Mouse (Mus musculus): ENCODE measurements at regions not wholly inside any gene's neighbourhood (a gene's known extent, or its start where the extent isn't known, plus 50 kb on each side); places are given as distances from the start of the nearest gene placed in this dataset.

DNA sequence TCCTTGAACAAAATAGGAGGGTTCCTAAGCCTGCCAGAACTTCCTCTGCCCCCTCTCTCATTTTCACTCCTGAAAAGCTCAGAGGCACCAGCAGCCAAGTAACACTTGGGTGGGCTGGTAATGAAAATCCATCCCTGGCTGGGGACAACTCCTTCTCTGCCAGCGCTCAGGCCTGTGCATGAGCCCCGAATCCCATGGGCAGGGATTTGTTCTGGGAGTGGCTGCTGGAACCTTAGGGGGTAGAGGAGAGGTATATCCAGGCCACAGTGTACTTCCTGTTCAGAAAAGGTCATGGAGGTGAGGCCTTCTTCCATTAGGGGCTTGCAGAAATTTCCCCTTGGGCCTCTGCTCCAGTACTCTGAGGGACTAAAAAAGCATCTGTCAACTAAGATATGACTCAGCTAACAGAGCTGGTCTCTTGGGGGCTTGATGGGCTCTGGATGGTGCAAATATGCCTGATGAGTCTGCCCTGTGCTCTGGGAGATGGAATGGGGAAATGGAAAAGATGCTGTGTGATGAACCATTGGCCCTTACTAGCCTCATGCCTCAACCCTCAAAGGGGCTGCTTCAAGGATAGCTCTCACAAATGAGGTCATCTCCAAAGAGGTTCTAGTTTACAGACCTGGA lies 284.2 kb upstream of the Gm21798 start:
- 0 out of 2 replicates have a peak, but pooled peaks have one; percentile 29 for ATAC-seq (ENCODE audit: low FRiP score, low read depth)
- H3K4me1 ChIP-seq = no peaks in the 10 kb centered on the region
- no peak overlapping the region for H3K27ac ChIP-seq
- no peak overlapping the region for H3K4me3 ChIP-seq
- no peaks in the 10 kb centered on the region for H3K9me3 ChIP-seq
- 86% methylated on average over 2 of the region's 2 CpGs for WGBS
- H3K4me2 ChIP-seq (replicated peaks) = no peak overlapping the region
- no peak overlapping the region for H3K9ac ChIP-seq
- no peaks in the 10 kb centered on the region for H3K36me3 ChIP-seq
- H3K27me3 ChIP-seq (replicated peaks) = no peaks in the 10 kb centered on the region

DNA sequence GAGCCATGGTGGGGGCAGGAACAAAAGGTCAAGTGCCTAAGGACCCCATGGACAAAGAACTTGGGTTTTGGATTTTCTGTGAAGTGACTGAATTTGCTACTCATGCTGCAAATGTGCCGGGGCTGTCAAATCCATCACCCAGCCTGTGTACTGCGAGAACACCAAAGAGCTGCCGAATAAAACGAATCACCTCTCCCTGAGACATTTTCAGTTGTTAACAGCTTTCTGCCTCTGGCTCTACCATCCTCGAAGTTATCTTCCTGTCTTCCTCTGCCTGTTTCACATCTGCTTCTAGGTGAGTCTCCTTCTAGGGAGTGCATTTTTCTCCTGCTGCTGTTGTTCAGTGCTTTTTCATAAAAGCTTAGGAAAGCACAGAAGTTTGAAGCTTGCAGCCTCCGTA lies 283.3 kb upstream of the Gm21798 start:
- H3K9me3 ChIP-seq = no peaks in the 10 kb centered on the region
- H3K36me3 ChIP-seq = no peaks in the 10 kb centered on the region
- WGBS = 41% methylated on average over 6 of the region's 6 CpGs
- no peak overlapping the region for H3K4me3 ChIP-seq
- H3K27me3 ChIP-seq (replicated peaks) = no peaks in the 10 kb centered on the region
- H3K9ac ChIP-seq = no peak overlapping the region
- no peaks in the 10 kb centered on the region for H3K4me1 ChIP-seq
- H3K27ac ChIP-seq = no peak overlapping the region
- no peak for ATAC-seq (ENCODE audit: low FRiP score, low read depth)
- no peak overlapping the region for H3K4me2 ChIP-seq (replicated peaks)

DNA sequence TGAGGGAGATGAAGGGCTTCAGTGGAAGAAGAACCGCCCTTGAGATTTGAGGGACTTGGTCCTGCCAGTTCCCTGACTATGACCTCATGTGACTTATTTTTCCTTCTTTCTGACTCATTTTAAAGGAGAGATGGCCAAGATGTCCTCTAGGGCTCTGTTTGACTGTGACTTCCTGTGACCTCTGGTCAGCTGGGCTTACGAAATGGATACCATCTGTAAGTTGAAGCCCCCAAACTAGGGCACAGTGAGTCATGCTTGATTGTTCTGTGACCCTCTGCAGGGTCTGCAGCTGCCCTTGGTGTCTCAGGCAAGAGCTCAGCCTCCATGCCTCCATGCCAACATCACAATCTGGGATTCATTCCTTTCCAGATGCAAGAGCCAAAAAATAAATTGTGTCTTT lies 282.3 kb upstream of the Gm21798 start:
- H3K9me3 ChIP-seq = no peaks in the 10 kb centered on the region
- no peak overlapping the region for H3K9ac ChIP-seq
- 66% methylated on average over 2 of the region's 2 CpGs for WGBS
- no peaks in the 10 kb centered on the region for H3K4me1 ChIP-seq
- H3K4me2 ChIP-seq (replicated peaks) = no peak overlapping the region
- H3K27me3 ChIP-seq (replicated peaks) = no peaks in the 10 kb centered on the region
- no peak overlapping the region for H3K4me3 ChIP-seq
- H3K36me3 ChIP-seq = no peaks in the 10 kb centered on the region
- no peak overlapping the region for H3K27ac ChIP-seq
- no peak for ATAC-seq (ENCODE audit: low FRiP score, low read depth)

DNA sequence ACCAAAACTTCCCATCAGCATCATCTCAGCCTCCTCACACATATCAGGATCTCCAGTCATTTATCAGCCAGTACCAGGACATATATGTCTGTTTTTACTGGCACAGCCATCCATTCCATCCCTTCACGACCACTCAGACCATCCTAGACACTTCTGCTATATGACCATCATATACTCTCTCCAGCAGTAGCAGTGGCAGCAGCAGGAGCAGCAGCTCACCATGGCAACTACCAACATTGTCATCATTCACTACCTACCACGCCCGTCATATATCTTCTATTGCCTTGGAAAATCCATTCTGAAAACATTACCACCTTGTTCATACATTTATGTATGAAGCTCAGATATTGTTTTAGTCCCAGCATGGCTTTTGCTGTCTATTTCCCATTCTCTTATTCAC lies 276.1 kb upstream of the Gm21798 start:
- Histone ChIP-seq H3K4me1 (0 out of 2 replicates have a peak, but pooled peaks cover 12% of the 10 kb centered on the region), H3K9me3 (no peaks in the 10 kb centered on the region), H3K36me3 (no peaks in the 10 kb centered on the region), H3K9ac (no peak overlapping the region), H3K4me2 (replicated peaks) (no peak overlapping the region), H3K27me3 (replicated peaks) (no peaks in the 10 kb centered on the region), H3K4me3 (no peak overlapping the region), H3K27ac (no peak overlapping the region)
- 61% methylated on average over 3 of the region's 3 CpGs for WGBS
- ATAC-seq (ENCODE audit: low FRiP score, low read depth) = peak; percentile 49; the same call in 1 of the 2 replicates

DNA sequence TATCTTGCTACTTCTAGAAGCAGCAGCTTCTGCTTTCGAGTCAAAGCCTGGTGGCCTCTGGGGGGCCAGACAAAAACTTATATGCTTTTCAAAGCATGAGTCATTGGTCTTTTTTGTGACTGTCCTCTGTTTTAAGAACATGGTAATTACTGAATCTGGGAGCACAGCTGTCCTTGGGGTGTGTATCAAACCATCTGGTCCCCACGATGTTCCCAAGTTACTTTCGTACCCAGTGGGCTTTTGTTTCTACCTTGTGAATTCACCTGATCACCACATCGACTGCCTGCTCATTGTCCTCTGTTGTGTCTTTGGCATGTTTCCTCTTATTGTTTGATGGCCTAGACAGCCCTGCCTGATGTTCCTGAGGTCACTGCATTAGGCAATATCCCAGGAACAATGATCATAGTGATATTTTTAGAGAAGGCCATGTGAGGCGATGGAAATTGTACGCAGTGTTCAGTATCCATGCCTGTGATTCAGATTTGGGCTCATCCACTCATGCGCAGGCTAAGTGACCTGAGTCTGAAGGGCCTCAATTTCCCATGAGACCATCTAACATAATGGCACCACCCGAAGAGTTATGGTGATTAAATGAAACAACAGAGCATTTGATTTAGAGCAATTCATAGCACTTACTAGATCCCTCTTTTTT lies 275.1 kb upstream of the Gm21798 start:
- no peak overlapping the region for H3K9ac ChIP-seq
- H3K4me3 ChIP-seq = no peak overlapping the region
- no peaks in the 10 kb centered on the region for H3K27me3 ChIP-seq (replicated peaks)
- peak overlapping the region; percentile 20; the same call in 1 of the 2 replicates for H3K27ac ChIP-seq
- 63% methylated on average over 8 of the region's 8 CpGs for WGBS
- ATAC-seq (ENCODE audit: low FRiP score, low read depth) = peak; percentile 72
- H3K4me1 ChIP-seq = 0 out of 2 replicates have a peak, but pooled peaks cover 12% of the 10 kb centered on the region
- no peaks in the 10 kb centered on the region for H3K36me3 ChIP-seq
- H3K9me3 ChIP-seq = no peaks in the 10 kb centered on the region
- no peak overlapping the region for H3K4me2 ChIP-seq (replicated peaks)

DNA sequence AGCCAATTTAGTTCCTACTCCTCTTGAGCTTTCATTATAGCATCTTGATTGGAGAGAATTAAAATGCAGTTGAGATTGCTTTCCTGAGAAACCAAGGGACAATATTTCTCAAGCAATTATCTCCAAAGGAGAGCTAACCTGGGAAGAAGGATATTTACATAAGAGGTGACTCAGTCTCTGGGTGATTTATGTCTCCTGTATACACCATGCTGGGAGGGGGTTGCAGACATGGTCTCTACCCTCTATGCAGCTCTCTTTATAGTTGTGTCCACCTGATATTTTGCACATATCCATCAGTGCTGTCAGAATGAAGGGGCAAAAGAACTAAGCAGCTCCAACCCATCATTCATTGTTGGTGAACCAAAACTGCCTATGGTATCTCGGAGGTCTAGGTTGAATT lies 274.6 kb upstream of the Gm21798 start:
- Histone ChIP-seq H3K9ac (no peak overlapping the region), H3K36me3 (no peaks in the 10 kb centered on the region), H3K4me2 (replicated peaks) (no peak overlapping the region), H3K4me1 (0 out of 2 replicates have a peak, but pooled peaks cover 12% of the 10 kb centered on the region), H3K4me3 (no peak overlapping the region), H3K27me3 (replicated peaks) (no peaks in the 10 kb centered on the region), H3K9me3 (no peaks in the 10 kb centered on the region), H3K27ac (no peak overlapping the region)
- ATAC-seq (ENCODE audit: low FRiP score, low read depth) = peak; percentile 67
- 68% methylated on average over 1 of the region's 1 CpGs for WGBS

DNA sequence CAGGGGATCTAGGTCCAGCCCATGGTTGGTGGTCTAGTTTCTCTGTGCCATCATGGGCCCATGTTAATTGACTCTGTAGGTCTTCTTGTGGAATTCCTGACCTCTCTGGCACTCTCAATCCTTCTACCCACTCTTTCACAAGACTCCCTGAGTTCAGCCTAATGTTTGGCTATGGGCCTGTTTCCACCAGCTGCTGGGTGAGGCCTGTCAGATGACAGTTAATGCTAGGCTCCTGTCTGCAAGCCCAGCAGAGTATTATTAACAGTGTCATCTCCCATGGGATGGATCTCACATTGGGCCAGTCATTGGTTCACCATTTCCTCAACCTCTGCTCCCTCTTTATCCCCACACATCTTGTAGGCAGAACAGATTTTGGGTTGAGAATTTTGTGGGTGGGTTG lies 271.5 kb upstream of the Gm21798 start:
- no peak overlapping the region for H3K4me2 ChIP-seq (replicated peaks)
- no peaks in the 10 kb centered on the region for H3K36me3 ChIP-seq
- 0 out of 2 replicates have a peak, but pooled peaks cover 9% of the 10 kb centered on the region for H3K4me1 ChIP-seq
- H3K9ac ChIP-seq = no peak overlapping the region
- no peaks in the 10 kb centered on the region for H3K27me3 ChIP-seq (replicated peaks)
- H3K9me3 ChIP-seq = no peaks in the 10 kb centered on the region
- H3K4me3 ChIP-seq = no peak overlapping the region
- ATAC-seq (ENCODE audit: low FRiP score, low read depth) = no peak
- H3K27ac ChIP-seq = no peak overlapping the region

DNA sequence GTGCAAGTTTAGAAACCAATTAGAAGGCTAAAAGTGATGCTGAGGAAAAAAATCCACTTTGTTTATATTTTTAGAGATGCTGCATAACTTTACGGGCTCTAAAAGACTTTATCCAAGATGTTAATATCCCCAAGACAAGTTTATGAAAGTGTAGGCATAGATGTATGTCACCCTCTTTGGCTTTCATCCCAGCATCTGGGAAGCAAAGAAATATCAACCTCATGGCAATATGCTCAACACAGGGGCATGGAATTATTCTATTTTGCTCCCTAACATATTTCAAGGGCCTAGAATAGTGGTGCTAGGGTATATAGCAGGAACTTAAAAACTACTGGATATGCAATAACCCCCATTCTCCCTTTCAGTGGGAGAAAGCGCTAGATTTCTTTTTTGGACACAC lies 260.0 kb upstream of the Gm21798 start:
- no peaks in the 10 kb centered on the region for H3K9me3 ChIP-seq
- H3K27ac ChIP-seq = no peak overlapping the region
- no peaks in the 10 kb centered on the region for H3K4me1 ChIP-seq
- 91% methylated on average over 2 of the region's 2 CpGs for WGBS
- no peaks in the 10 kb centered on the region for H3K36me3 ChIP-seq
- no peak for ATAC-seq (ENCODE audit: low FRiP score, low read depth)
- H3K9ac ChIP-seq = no peak overlapping the region
- H3K4me3 ChIP-seq = no peak overlapping the region
- no peaks in the 10 kb centered on the region for H3K27me3 ChIP-seq (replicated peaks)
- H3K4me2 ChIP-seq (replicated peaks) = no peak overlapping the region

DNA sequence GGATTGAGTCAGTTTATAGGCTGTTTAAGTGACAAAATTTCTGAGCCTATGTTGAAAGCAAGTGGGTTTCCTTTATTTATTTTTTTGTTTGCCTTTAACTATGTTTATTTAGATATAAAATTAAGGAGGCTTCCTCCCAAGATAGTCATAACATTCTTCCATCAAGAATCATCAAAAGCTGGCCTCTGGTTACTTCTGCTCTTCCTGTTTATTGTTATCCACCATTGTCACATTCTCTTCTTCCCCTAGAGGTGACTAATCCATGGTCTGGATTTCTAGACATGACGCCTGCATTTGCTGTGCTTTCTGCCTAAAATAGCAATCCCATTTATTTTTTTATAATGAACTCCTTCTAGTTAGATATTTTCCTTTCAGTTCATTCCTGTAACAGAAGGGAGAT lies 259.3 kb upstream of the Gm21798 start:
- no peak for ATAC-seq (ENCODE audit: low FRiP score, low read depth)
- Histone ChIP-seq H3K4me2 (replicated peaks) (no peak overlapping the region), H3K36me3 (no peaks in the 10 kb centered on the region), H3K9ac (no peak overlapping the region), H3K27ac (no peak overlapping the region), H3K9me3 (no peaks in the 10 kb centered on the region), H3K27me3 (replicated peaks) (no peaks in the 10 kb centered on the region), H3K4me3 (no peak overlapping the region), H3K4me1 (no peaks in the 10 kb centered on the region)
- WGBS = 77% methylated on average over 1 of the region's 1 CpGs

DNA sequence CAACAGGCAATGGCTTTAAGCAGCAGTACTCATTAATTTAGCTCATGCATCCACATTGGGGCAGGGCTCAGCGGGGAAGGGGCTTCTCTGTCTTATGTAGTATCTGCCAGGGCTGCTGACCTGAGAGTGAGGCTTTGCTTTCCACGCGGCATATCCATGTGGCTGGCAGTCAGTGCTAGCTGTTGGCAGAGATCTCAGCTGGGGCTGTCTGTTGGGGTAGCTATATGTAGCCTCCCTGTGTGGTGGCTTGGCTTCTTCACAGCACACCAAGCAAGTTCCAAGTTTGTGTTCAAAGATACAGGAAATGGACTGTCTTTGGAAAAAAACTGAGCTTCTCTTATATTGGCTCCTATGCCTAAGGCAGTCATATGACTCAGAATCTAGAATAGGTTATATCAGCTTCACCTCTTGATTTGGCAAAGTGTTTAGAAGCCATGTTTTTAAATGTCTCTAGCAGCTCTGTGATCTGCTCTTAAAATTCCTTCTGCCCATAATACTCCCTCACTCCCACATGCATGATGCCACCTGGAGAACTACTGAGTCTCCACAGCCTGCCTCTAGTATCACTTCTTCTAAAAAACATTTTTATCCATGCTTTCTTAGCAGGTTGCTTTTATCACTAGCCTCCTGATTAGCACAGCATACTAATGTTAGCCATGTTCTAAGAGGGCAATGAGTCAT lies 254.9 kb upstream of the Gm21798 start:
- no peak overlapping the region for H3K4me3 ChIP-seq
- no peaks in the 10 kb centered on the region for H3K36me3 ChIP-seq
- H3K27me3 ChIP-seq (replicated peaks) = no peaks in the 10 kb centered on the region
- no peaks in the 10 kb centered on the region for H3K4me1 ChIP-seq
- no peaks in the 10 kb centered on the region for H3K9me3 ChIP-seq
- 78% methylated on average over 3 of the region's 3 CpGs for WGBS
- H3K4me2 ChIP-seq (replicated peaks) = no peak overlapping the region
- ATAC-seq (ENCODE audit: low FRiP score, low read depth) = no peak
- no peak overlapping the region for H3K9ac ChIP-seq
- no peak overlapping the region for H3K27ac ChIP-seq

DNA sequence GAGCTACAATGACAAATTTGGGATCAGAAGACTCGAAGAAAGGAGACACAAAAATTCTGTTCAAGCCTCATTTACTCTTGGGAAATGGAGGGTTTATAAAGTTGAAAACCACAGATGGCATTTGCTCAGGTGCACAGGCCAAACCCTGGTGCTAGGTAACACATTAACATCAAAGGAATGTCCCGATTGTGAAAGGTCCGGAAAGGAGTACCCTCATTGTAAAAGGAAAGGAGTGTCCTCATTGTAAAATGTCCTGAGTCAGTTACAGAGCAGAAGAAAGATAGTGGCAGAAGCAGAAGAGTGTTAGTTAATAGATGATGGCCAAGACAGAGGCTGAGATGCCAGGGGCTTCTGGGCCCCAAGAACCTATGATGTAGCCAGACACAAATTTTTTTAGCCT lies 252.8 kb upstream of the Gm21798 start:
- Histone ChIP-seq H3K4me1 (no peaks in the 10 kb centered on the region), H3K4me3 (no peak overlapping the region), H3K27ac (no peak overlapping the region), H3K36me3 (no peaks in the 10 kb centered on the region), H3K9me3 (no peaks in the 10 kb centered on the region), H3K9ac (no peak overlapping the region), H3K4me2 (replicated peaks) (no peak overlapping the region), H3K27me3 (replicated peaks) (no peaks in the 10 kb centered on the region)
- WGBS = 74% methylated on average over 3 of the region's 3 CpGs
- ATAC-seq (ENCODE audit: low FRiP score, low read depth) = no peak

DNA sequence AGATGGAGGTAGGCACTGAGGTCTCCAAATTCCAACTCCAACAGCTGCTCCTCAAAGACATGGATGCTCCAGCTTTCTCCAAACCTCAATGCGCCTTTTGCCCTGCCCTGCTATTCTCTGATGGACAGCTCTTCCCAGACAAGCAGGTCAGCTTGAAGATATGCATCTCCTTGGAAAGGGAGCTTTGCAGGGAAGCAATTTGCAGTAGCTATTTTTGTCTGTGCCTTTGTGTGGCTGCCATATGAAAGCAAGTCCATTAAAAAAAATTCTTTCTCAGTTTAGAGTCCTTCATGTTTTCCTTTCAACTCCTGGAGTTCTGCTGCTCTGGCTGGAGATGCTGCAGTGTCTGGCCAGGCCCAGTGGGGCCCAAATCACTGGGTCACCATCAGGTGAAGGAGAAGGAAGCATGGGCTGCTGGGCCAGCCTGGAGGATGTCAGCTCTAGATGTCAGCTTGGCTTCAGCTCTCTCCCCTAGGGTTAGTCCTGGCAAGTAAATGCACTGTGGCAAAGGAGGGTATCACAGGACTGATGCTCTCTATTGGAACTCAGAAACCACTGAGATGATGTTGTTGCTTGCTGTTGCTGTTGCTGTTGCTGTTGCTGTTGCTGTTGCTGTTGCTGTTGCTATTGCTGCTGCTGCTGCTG lies 240.5 kb upstream of the Gm21798 start:
- Histone ChIP-seq H3K4me2 (replicated peaks) (no peak overlapping the region), H3K4me3 (no peak overlapping the region), H3K4me1 (no peaks in the 10 kb centered on the region), H3K36me3 (no peaks in the 10 kb centered on the region), H3K9ac (no peak overlapping the region), H3K27me3 (replicated peaks) (no peaks in the 10 kb centered on the region), H3K9me3 (no peaks in the 10 kb centered on the region), H3K27ac (no peak overlapping the region)
- ATAC-seq (ENCODE audit: low FRiP score, low read depth) = no peak
- 100% methylated on average over 1 of the region's 1 CpGs for WGBS
